Mouse (Mus musculus) ES-Bruce4 (cell line): ENCODE results near the gene Uhrf1. TPM values are rescaled to one million over a fixed set of nuclear protein-coding genes. Genes with fewer than 3 reads are reported as not detected.

Experiments
- H3K27ac ChIP-seq: 2 replicates; pipeline ENCODE4 v1.5.1; 2012; ENCODE audit warnings: low read length, inconsistent platforms; ENCODE audit not compliant: insufficient read depth
- H3K27me3 ChIP-seq: 2 replicates; pipeline ENCODE4 v1.6.1; 2012; ENCODE audit warnings: mild to moderate bottlenecking, low read length, inconsistent platforms; ENCODE audit not compliant: control insufficient read depth, poor library complexity, insufficient read depth, severe bottlenecking
- H3K36me3 ChIP-seq: 2 replicates; pipeline ENCODE4 v1.6.1; 2012; ENCODE audit warnings: inconsistent platforms, mild to moderate bottlenecking, low read length, moderate library complexity; ENCODE audit not compliant: control insufficient read depth, poor library complexity, insufficient read depth, severe bottlenecking
- H3K4me1 ChIP-seq: one replicate; pipeline ENCODE4 v1.8.1; 2011; ENCODE audit warnings: low read length; ENCODE audit not compliant: control insufficient read depth, insufficient read depth
- H3K4me3 ChIP-seq: 2 replicates; pipeline ENCODE4 v1.5.1; 2011; ENCODE audit warnings: low read depth, mild to moderate bottlenecking, low read length
- H3K9ac ChIP-seq: 2 replicates; pipeline ENCODE4 v1.6.1; 2012; ENCODE audit warnings: low read depth, mild to moderate bottlenecking, inconsistent platforms; ENCODE audit not compliant: poor library complexity, severe bottlenecking
- H3K9me3 ChIP-seq: replicated peaks from 2 replicates; pipeline ENCODE4 v1.6.1; 2012; ENCODE audit warnings: mild to moderate bottlenecking, low read length, inconsistent platforms; ENCODE audit not compliant: control insufficient read depth, poor library complexity, insufficient read depth, severe bottlenecking
- CTCF ChIP-seq: IDR thresholded peaks from one replicate; pipeline ENCODE4 v1.8.1; 2011; ENCODE audit warnings: low read depth, low read length
- EP300 ChIP-seq: IDR thresholded peaks from 2 replicates; pipeline ENCODE4 v1.6.1; 2011; ENCODE audit warnings: low read depth, low read length; ENCODE audit not compliant: insufficient read depth
- POLR2A ChIP-seq: IDR thresholded peaks from one replicate; pipeline ENCODE4 v1.8.1; 2011; ENCODE audit warnings: low read length; ENCODE audit not compliant: insufficient read depth
- polyA plus RNA-seq: library from polyadenylated mRNA; stranded (reverse); fragments of >200 nt; gene quantifications from 2 replicates; pipeline ENCODE4 v1.2.4, GENCODE M21; 2011; ENCODE audit warnings: low read depth; ENCODE audit not compliant: missing spikeins, insufficient read depth, insufficient read length

The Uhrf1 gene
- polyA plus RNA-seq, 1 experiment, result 162 TPM

GRCm38 (mm10) chr17:56292531-56293222 lies 10.4 kb upstream of the Uhrf1 start, which contains the start of gene Plin3:
Plin3 (minus strand) TSS chr17:56292873.
- H3K9me3 ChIP-seq, result no peaks in the 10 kb centered on the region
- H3K4me3 ChIP-seq, result no peak within 1 kb of the TSS
- H3K36me3 ChIP-seq, result no peaks in the 10 kb centered on the region
- TF ChIP-seq CTCF (no peak), EP300 (no peak), POLR2A (no peak)
- H3K27me3 ChIP-seq, result no peaks in the 10 kb centered on the region
- H3K9ac ChIP-seq, result peak within 1 kb of the TSS; percentile 65
- peak within 1 kb of the TSS; percentile 86; the same call in 1 of the 2 replicates for H3K27ac ChIP-seq
- H3K4me1 ChIP-seq, result peaks cover 9% of the 10 kb centered on the region

GRCm38 (mm10) chr17:56293291-56293690 lies 9.8 kb upstream of the Uhrf1 start:
- Histone ChIP-seq H3K27me3 (no peaks in the 10 kb centered on the region), H3K36me3 (no peaks in the 10 kb centered on the region), H3K9me3 (no peaks in the 10 kb centered on the region), H3K27ac (no peak overlapping the region), H3K9ac (no peak overlapping the region), H3K4me1 (peaks cover 9% of the 10 kb centered on the region), H3K4me3 (no peak overlapping the region)
- no peak for TF ChIP-seq CTCF
- no peak for TF ChIP-seq POLR2A

GRCm38 (mm10) chr17:56294241-56294640 lies 8.9 kb upstream of the Uhrf1 start:
- Histone ChIP-seq H3K27ac (no peak overlapping the region), H3K27me3 (no peaks in the 10 kb centered on the region), H3K9me3 (no peaks in the 10 kb centered on the region), H3K9ac (no peak overlapping the region), H3K4me3 (no peak overlapping the region), H3K4me1 (peaks cover 9% of the 10 kb centered on the region), H3K36me3 (no peaks in the 10 kb centered on the region)
- TF ChIP-seq EP300 (no peak), POLR2A (no peak), CTCF (no peak)

GRCm38 (mm10) chr17:56296201-56296600 lies 6.9 kb upstream of the Uhrf1 start:
- Histone ChIP-seq H3K27ac (no peak overlapping the region), H3K9me3 (no peaks in the 10 kb centered on the region), H3K27me3 (no peaks in the 10 kb centered on the region), H3K4me1 (peaks cover 9% of the 10 kb centered on the region), H3K36me3 (no peaks in the 10 kb centered on the region), H3K9ac (no peak overlapping the region), H3K4me3 (no peak overlapping the region)
- no peak for TF ChIP-seq POLR2A
- no peak for TF ChIP-seq EP300
- TF ChIP-seq CTCF, result no peak

- Histone ChIP-seq H3K27ac (no peak overlapping the region), H3K9me3 (no peaks in the 10 kb centered on the region)
These were observed 4.9 kb upstream of the Uhrf1 start for GRCm38 (mm10) chr17:56298238-56298637.

GRCm38 (mm10) chr17:56300186-56300585 lies 2.9 kb upstream of the Uhrf1 start, which contains the start of gene Arrdc5:
Arrdc5 (minus strand) TSS chr17:56300286.
- TF ChIP-seq CTCF (no peak), POLR2A (no peak), EP300 (no peak)
- Histone ChIP-seq H3K4me3 (no peak within 1 kb of the TSS), H3K27ac (no peak within 1 kb of the TSS), H3K4me1 (peaks cover 2% of the 10 kb centered on the region), H3K36me3 (0 out of 2 replicates have a peak, but pooled peaks cover under 1% of the 10 kb centered on the region), H3K27me3 (no peaks in the 10 kb centered on the region), H3K9me3 (no peaks in the 10 kb centered on the region), H3K9ac (no peak within 1 kb of the TSS)

More at GRCm38 (mm10) chr17:56298238-56298637, 4.9 kb upstream of the Uhrf1 start:
- Histone ChIP-seq H3K36me3 (no peaks in the 10 kb centered on the region), H3K4me1 (peaks cover 2% of the 10 kb centered on the region), H3K4me3 (no peak overlapping the region), H3K27me3 (no peaks in the 10 kb centered on the region), H3K9ac (no peak overlapping the region)
- no peak for TF ChIP-seq POLR2A
- TF ChIP-seq EP300, result no peak
- no peak for TF ChIP-seq CTCF
